8 mouse cellular contexts compared by ENCODE assay signal in genomic region chr7:143458963-143459331, GRCm38 (mm10). TPM values are rescaled to one million over a fixed set of nuclear protein-coding genes. Genes with fewer than 3 reads are reported as not detected.
A peak's percentile ranks its signal among the peaks of the same experiment; 100 is the strongest.
DNase-seq lines count a peak whose midpoint lies in the region; ATAC-seq lines count a peak whose summit lies in the region.

No protein-coding gene starts in this region.

- no peaks in the 10 kb centered on the region for H3K36me3 ChIP-seq in lung, embryonic 15.5 days
- no peaks in the 10 kb centered on the region for H3K36me3 ChIP-seq in forebrain, embryonic 13.5 days (ENCODE audit: poor library complexity, severe bottlenecking)
- H3K36me3 ChIP-seq in limb, embryonic 10.5 days = peaks cover 25% of the 10 kb centered on the region
- H3K36me3 ChIP-seq in neural tube, embryonic 15.5 days = no peaks in the 10 kb centered on the region

- peak overlapping the region; percentile 53 for H3K9ac ChIP-seq in lung, embryonic 15.5 days
- H3K9ac ChIP-seq in forebrain, embryonic 13.5 days = peak overlapping the region; percentile 68
- H3K9ac ChIP-seq in neural tube, embryonic 15.5 days (replicated peaks) = peak overlapping the region; percentile 57

- peak overlapping the region; percentile 66 for H3K4me2 ChIP-seq in lung, embryonic 15.5 days
- peak overlapping the region; percentile 60 for H3K4me2 ChIP-seq in forebrain, embryonic 13.5 days
- H3K4me2 ChIP-seq in neural tube, embryonic 15.5 days = peak overlapping the region; percentile 61

- H3K27ac ChIP-seq in lung, embryonic 15.5 days = peak overlapping the region; percentile 69
- no peak overlapping the region for H3K27ac ChIP-seq in forebrain, embryonic 13.5 days
- H3K27ac ChIP-seq in limb, embryonic 10.5 days = peak overlapping the region; percentile 88
- H3K27ac ChIP-seq in neural tube, embryonic 15.5 days (replicated peaks) = peak overlapping the region; percentile 75

- ATAC-seq in lung, embryonic 15.5 days (ENCODE audit: borderline replicate concordance, extremely low read depth, low FRiP score, low TSS enrichment) = 0 out of 2 replicates have a peak, but pooled peaks have one; percentile 1
- ATAC-seq in forebrain, embryonic 13.5 days = no peak
- no peak for ATAC-seq in neural tube, embryonic 15.5 days (ENCODE audit: low FRiP score)

- DNase-seq in lung, postnatal 4 days = no peak
- no peak for DNase-seq in limb, embryonic 10.5 days (ENCODE audit: low spot score)
- no peak for DNase-seq in frontal cortex, postnatal 14 days (ENCODE audit: low spot score in 2 of 2)
- no peak for DNase-seq in spleen, adult 12 weeks (ENCODE audit: low spot score)
- DNase-seq in thymus, postnatal 25 days = no peak

- H3K9me3 ChIP-seq in lung, embryonic 15.5 days = peaks cover 10% of the 10 kb centered on the region; the same call in 1 of the 2 replicates
- peaks cover 26% of the 10 kb centered on the region for H3K9me3 ChIP-seq in forebrain, embryonic 13.5 days (replicated peaks)
- H3K9me3 ChIP-seq in limb, embryonic 10.5 days (replicated peaks) = peaks cover 22% of the 10 kb centered on the region
- 0 out of 2 replicates have a peak, but pooled peaks cover 3% of the 10 kb centered on the region for H3K9me3 ChIP-seq in neural tube, embryonic 15.5 days (replicated peaks)

- H3K4me3 ChIP-seq in lung, embryonic 15.5 days = peak overlapping the region; percentile 57
- peak overlapping the region; percentile 47 for H3K4me3 ChIP-seq in forebrain, embryonic 13.5 days
- H3K4me3 ChIP-seq in limb, embryonic 10.5 days = peak overlapping the region; percentile 65
- peak overlapping the region; percentile 57 for H3K4me3 ChIP-seq in neural tube, embryonic 15.5 days (replicated peaks)

- no peaks in the 10 kb centered on the region; the same call in 1 of the 2 replicates for H3K27me3 ChIP-seq in lung, embryonic 15.5 days
- peaks cover 78% of the 10 kb centered on the region for H3K27me3 ChIP-seq in forebrain, embryonic 13.5 days
- H3K27me3 ChIP-seq in limb, embryonic 10.5 days (ENCODE audit: low read depth, poor library complexity, severe bottlenecking) = peaks cover 45% of the 10 kb centered on the region
- no peaks in the 10 kb centered on the region for H3K27me3 ChIP-seq in neural tube, embryonic 15.5 days (replicated peaks)

- WGBS in lung, embryonic 15.5 days = 21% methylated on average over 38 of the region's 38 CpGs
- 32% methylated on average over 35 of the region's 38 CpGs for WGBS in forebrain, embryonic 13.5 days
- 20% methylated on average over 38 of the region's 38 CpGs for WGBS in limb, embryonic 10.5 days
- 18% methylated on average over 37 of the region's 38 CpGs for WGBS in neural tube, embryonic 15.5 days

- H3K4me1 ChIP-seq in lung, embryonic 15.5 days = 0 out of 2 replicates have a peak, but pooled peaks cover 21% of the 10 kb centered on the region
- no peaks in the 10 kb centered on the region for H3K4me1 ChIP-seq in forebrain, embryonic 13.5 days
- peaks cover 46% of the 10 kb centered on the region for H3K4me1 ChIP-seq in limb, embryonic 10.5 days
- H3K4me1 ChIP-seq in neural tube, embryonic 15.5 days = peaks cover 21% of the 10 kb centered on the region; the same call in 1 of the 2 replicates

RNA-seq across cellular contexts. Expression of gene Cdkn1c, which starts 1.9 kb away (rescaled TPM):
- polyA plus RNA-seq in lung, embryonic 15.5 days (2015; fragmentation: Nextera tagmentation; extraction: Ambion mirVana) = 553 and 555 TPM in 2 replicates
- 140 and 149 TPM in 2 replicates for polyA plus RNA-seq in forebrain, embryonic 13.5 days (2015; fragmentation: Nextera tagmentation; extraction: Ambion mirVana)
- 317 and 593 TPM in 2 replicates for polyA plus RNA-seq in limb, embryonic 10.5 days (2016; fragmentation: Nextera tagmentation; extraction: Ambion mirVana)
- polyA plus RNA-seq in neural tube, embryonic 15.5 days (2015; fragmentation: Nextera tagmentation; extraction: Ambion mirVana) = 275 and 292 TPM in 2 replicates

RNA-seq across cellular contexts. Expression of gene Slc22a18, which starts 14.6 kb away (rescaled TPM):
- 1.9 and 2.4 TPM in 2 replicates for polyA plus RNA-seq in lung, embryonic 15.5 days (2015; fragmentation: Nextera tagmentation; extraction: Ambion mirVana)
- 0.15 and 0.45 TPM in 2 replicates for polyA plus RNA-seq in forebrain, embryonic 13.5 days (2015; fragmentation: Nextera tagmentation; extraction: Ambion mirVana)
- 0.25 and 0.53 TPM in 2 replicates for polyA plus RNA-seq in limb, embryonic 10.5 days (2016; fragmentation: Nextera tagmentation; extraction: Ambion mirVana)
- 0.61 and 2.0 TPM in 2 replicates for polyA plus RNA-seq in neural tube, embryonic 15.5 days (2015; fragmentation: Nextera tagmentation; extraction: Ambion mirVana)

RNA-seq across cellular contexts. Expression of gene Phlda2, which starts 44.0 kb away (rescaled TPM):
- polyA plus RNA-seq in lung, embryonic 15.5 days (2015; fragmentation: Nextera tagmentation; extraction: Ambion mirVana) = 4.7 and 4.9 TPM in 2 replicates
- polyA plus RNA-seq in forebrain, embryonic 13.5 days (2015; fragmentation: Nextera tagmentation; extraction: Ambion mirVana) = 0.55 TPM in 1 of 2 replicates, not detected in the other
- 2.6 and 3.1 TPM in 2 replicates for polyA plus RNA-seq in limb, embryonic 10.5 days (2016; fragmentation: Nextera tagmentation; extraction: Ambion mirVana)
- 1.0 and 1.3 TPM in 2 replicates for polyA plus RNA-seq in neural tube, embryonic 15.5 days (2015; fragmentation: Nextera tagmentation; extraction: Ambion mirVana)
